Comparison of ENCODE assay signal across 8 mouse cellular contexts in genomic region chr5:23224759-23225536, GRCm38 (mm10).
DNase-seq lines count a peak whose midpoint lies in the region; ATAC-seq and TF ChIP-seq lines count a peak whose summit lies in the region.

No protein-coding gene starts in this region.

- peak; percentile 64 for DNase-seq in CH12.LX (ENCODE audit: extremely low read depth)
- DNase-seq in adrenal gland, adult 18-20 months (ENCODE audit: low spot score in 2 of 2), result peak; percentile 36 to 65
- peak; percentile 86 for DNase-seq in embryo, embryonic 11 days
- peak; percentile 29 for DNase-seq in lung, adult 2 months
- peak; percentile 62 for DNase-seq in retina, adult 2 months (ENCODE audit: low read depth, low spot score)
- DNase-seq in spleen, postnatal 4 days (ENCODE audit: low spot score in 2 of 2), result no peak

- H3K4me3 ChIP-seq in CH12.LX (replicated peaks in 1 of 3; ENCODE audit: low read depth in 2 of 3, low read length in 2 of 3, poor library complexity in 1 of 3), result no peak overlapping the region
- H3K4me3 ChIP-seq in heart, embryonic 11.5 days (ENCODE audit: low read depth, low read length), result peak overlapping the region; percentile 27
- peak overlapping the region; percentile 42 for H3K4me3 ChIP-seq in kidney, embryonic 16.5 days (ENCODE audit: low read length)
- peak overlapping the region; percentile 8 for H3K4me3 ChIP-seq in lung, adult 2 months (replicated peaks; ENCODE audit: extremely low read depth, low read depth, low read length)

- H3K4me2 ChIP-seq in CH12.LX (ENCODE audit: insufficient read depth, low read depth, poor library complexity, severe bottlenecking), result peak overlapping the region; percentile 30; the same call in 1 of the 2 replicates
- H3K4me2 ChIP-seq in heart, embryonic 11.5 days, result peak overlapping the region; percentile 52
- peak overlapping the region; percentile 63 for H3K4me2 ChIP-seq in kidney, embryonic 16.5 days (replicated peaks; ENCODE audit: low read depth, low read length)

- WGBS in heart, embryonic 11.5 days (ENCODE audit: insufficient replicate concordance), result 20% methylated on average over 14 of the region's 14 CpGs
- WGBS in kidney, embryonic 16.5 days, result 20% methylated on average over 14 of the region's 14 CpGs
- WGBS in lung, adult 2 months, result 21% methylated on average over 14 of the region's 14 CpGs

- TF ChIP-seq CTCF in CH12.LX (conservative IDR thresholded peaks at IDR 0.05 in 1 of 2, IDR thresholded peaks at IDR 0.05 in 1 of 2; ENCODE audit: low read depth in 2 of 2, low read length in 2 of 2), result peak; percentile 7 to 80; a peak in 2 of 4 replicates
- no peak for TF ChIP-seq CTCF in lung, adult 2 months (IDR thresholded peaks at IDR 0.05; ENCODE audit: insufficient read depth, low read length)

- peak; percentile 76 for TF ChIP-seq RAD21 in CH12.LX (IDR thresholded peaks at IDR 0.05; ENCODE audit: low read depth, low read length)

- no peak for TF ChIP-seq POLR2A in CH12.LX (IDR thresholded peaks at IDR 0.05; ENCODE audit: low read depth, low read length)
- TF ChIP-seq POLR2A in lung, adult 2 months (IDR thresholded peaks at IDR 0.05; ENCODE audit: borderline replicate concordance, extremely low read depth, low read depth, low read length), result no peak

- H3K36me3 ChIP-seq in CH12.LX (replicated peaks in 1 of 2; ENCODE audit: control insufficient read depth in 1 of 2, insufficient read depth in 1 of 2, low read length in 1 of 2), result no peaks in the 10 kb centered on the region
- no peaks in the 10 kb centered on the region for H3K36me3 ChIP-seq in heart, embryonic 11.5 days (ENCODE audit: control insufficient read depth, insufficient read depth, low read length)
- no peaks in the 10 kb centered on the region for H3K36me3 ChIP-seq in kidney, embryonic 16.5 days (ENCODE audit: insufficient read depth, low read length)

- H3K27me3 ChIP-seq in CH12.LX (replicated peaks), result no peaks in the 10 kb centered on the region
- no peaks in the 10 kb centered on the region for H3K27me3 ChIP-seq in heart, embryonic 11.5 days (ENCODE audit: control insufficient read depth, insufficient read depth, low read length)
- H3K27me3 ChIP-seq in kidney, embryonic 16.5 days (ENCODE audit: insufficient read depth, low read length), result no peaks in the 10 kb centered on the region

- no peak overlapping the region for H3K27ac ChIP-seq in CH12.LX (ENCODE audit: insufficient read depth, low read depth)
- H3K27ac ChIP-seq in heart, embryonic 11.5 days (ENCODE audit: low read depth, low read length), result no peak overlapping the region
- H3K27ac ChIP-seq in kidney, embryonic 16.5 days (ENCODE audit: low read length), result no peak overlapping the region

- in situ Hi-C loops in CH12.LX (cut with MboI; ENCODE audit: low pct_ligation_motif_present, low pct_unique_long_range_greater_than_20kb, low sequenced_read_pairs), result loop anchor here (25.0 kb wide), 2 partner anchors 263 to 488 kb away; partner anchors contain the start of gene Lhfpl3

- 0 out of 2 replicates have a peak, but pooled peaks have one; percentile 52 for ATAC-seq in heart, embryonic 11.5 days (replicated peaks; ENCODE audit: insufficient number of reproducible peaks, low FRiP score, low TSS enrichment)
- ATAC-seq in kidney, embryonic 16.5 days (ENCODE audit: low FRiP score, low TSS enrichment), result peak; percentile 84

- TF ChIP-seq EP300 in CH12.LX (IDR thresholded peaks at IDR 0.05; ENCODE audit: low read length), result no peak

- no peak overlapping the region for H3K9ac ChIP-seq in CH12.LX (ENCODE audit: insufficient read depth, low read depth)
- H3K9ac ChIP-seq in heart, embryonic 11.5 days (ENCODE audit: low read depth, low read length), result 0 out of 2 replicates have a peak overlapping the region, but pooled peaks have one; percentile 4
- peak overlapping the region; percentile 61 for H3K9ac ChIP-seq in kidney, embryonic 16.5 days (replicated peaks; ENCODE audit: low read length)

- no peaks in the 10 kb centered on the region for H3K79me2 ChIP-seq in CH12.LX (replicated peaks; ENCODE audit: control insufficient read depth, extremely low read depth, insufficient read depth, poor library complexity, severe bottlenecking)

- H3K4me1 ChIP-seq in CH12.LX (ENCODE audit: control insufficient read depth in 1 of 2, insufficient read depth in 2 of 2), result peaks cover 0 to 7% of the 10 kb centered on the region in 2 experiments; a peak in 1 of 4 replicates
- no peaks in the 10 kb centered on the region for H3K4me1 ChIP-seq in heart, embryonic 11.5 days (ENCODE audit: control insufficient read depth, insufficient read depth, low read length)
- no peaks in the 10 kb centered on the region for H3K4me1 ChIP-seq in kidney, embryonic 16.5 days (ENCODE audit: insufficient read depth, low read length)
- no peaks in the 10 kb centered on the region for H3K4me1 ChIP-seq in lung, adult 2 months (ENCODE audit: control insufficient read depth, insufficient read depth, low read length)

- H3K9me3 ChIP-seq in CH12.LX (replicated peaks; ENCODE audit: low read length), result no peaks in the 10 kb centered on the region
- H3K9me3 ChIP-seq in heart, embryonic 11.5 days (replicated peaks; ENCODE audit: control insufficient read depth, low read length), result no peaks in the 10 kb centered on the region
- no peaks in the 10 kb centered on the region for H3K9me3 ChIP-seq in kidney, embryonic 16.5 days (ENCODE audit: low read length)

- dilution Hi-C loops in CH12.LX (cut with MboI; ENCODE audit: extremely low pct_ligation_motif_present, extremely low pct_unique_long_range_greater_than_20kb, low sequenced_read_pairs), result no loop called here

TF ChIP-seq in CH12.LX, 34 proteins besides CTCF, POLR2A, EP300 and RAD21:
- TF ChIP-seq MXI1 (IDR thresholded peaks at IDR 0.05; ENCODE audit: low read depth, low read length) (no peak), GABPA (IDR thresholded peaks at IDR 0.05; ENCODE audit: insufficient replicate concordance, low read depth, low read length) (no peak), TCF12 (IDR thresholded peaks at IDR 0.05; ENCODE audit: low read depth, low read length) (no peak), MAX (IDR thresholded peaks at IDR 0.05; ENCODE audit: low read length) (0 out of 2 replicates have a peak, but pooled peaks have one; percentile 24), ZMIZ1 (IDR thresholded peaks at IDR 0.05; ENCODE audit: low read depth, low read length) (no peak), ZKSCAN1 (IDR thresholded peaks at IDR 0.05; ENCODE audit: borderline replicate concordance, low read depth, low read length) (no peak), RCOR1 (conservative IDR thresholded peaks at IDR 0.05; ENCODE audit: low read depth, low read length) (no peak), NRF1 (IDR thresholded peaks at IDR 0.05; ENCODE audit: low read depth, low read length) (no peak), SMC3 (IDR thresholded peaks at IDR 0.05; ENCODE audit: low read depth, low read length) (peak; percentile 71), E2F4 (IDR thresholded peaks at IDR 0.05; ENCODE audit: insufficient replicate concordance, low read depth, low read length) (no peak), BHLHE40 (IDR thresholded peaks at IDR 0.05; ENCODE audit: low read depth, low read length) (no peak), ELF1 (IDR thresholded peaks at IDR 0.05; ENCODE audit: low read depth, low read length) (no peak), ETS1 (conservative IDR thresholded peaks at IDR 0.05; ENCODE audit: low read depth, low read length) (no peak), JUN (IDR thresholded peaks at IDR 0.05; ENCODE audit: insufficient read depth, low read depth, low read length) (no peak), CHD2 (IDR thresholded peaks at IDR 0.05; ENCODE audit: low read length) (peak; percentile 27; the same call in 1 of the 2 replicates), MYC (IDR thresholded peaks at IDR 0.05; ENCODE audit: low read depth, low read length) (no peak), POLR2AphosphoS2 (IDR thresholded peaks at IDR 0.05; ENCODE audit: low read depth, low read length) (no peak), KAT2A (IDR thresholded peaks at IDR 0.05; ENCODE audit: insufficient replicate concordance, low read length) (no peak), CHD1 (IDR thresholded peaks at IDR 0.05; ENCODE audit: low read depth, low read length) (no peak), JUND (conservative IDR thresholded peaks at IDR 0.05; ENCODE audit: low read depth, low read length) (no peak), ZNF384 (IDR thresholded peaks at IDR 0.05; ENCODE audit: low read depth, low read length) (peak; percentile 99), ZC3H11A (IDR thresholded peaks at IDR 0.05; ENCODE audit: low read depth, low read length) (peak; percentile 21; the same call in 1 of the 2 replicates), SIN3A (IDR thresholded peaks at IDR 0.05; ENCODE audit: low read length) (no peak), USF2 (conservative IDR thresholded peaks at IDR 0.05; ENCODE audit: low read depth, low read length) (no peak), USF1 (IDR thresholded peaks at IDR 0.05; ENCODE audit: low read depth, low read length) (no peak), IRF4 (IDR thresholded peaks at IDR 0.05; ENCODE audit: low read depth, low read length) (peak; percentile 25; the same call in 1 of the 2 replicates), PAX5 (IDR thresholded peaks at IDR 0.05; ENCODE audit: low read length) (no peak), UBTF (IDR thresholded peaks at IDR 0.05; ENCODE audit: low read depth, low read length) (no peak), MAFK (IDR thresholded peaks at IDR 0.05; ENCODE audit: insufficient replicate concordance, low read length) (no peak), NELFE (IDR thresholded peaks at IDR 0.05; ENCODE audit: low read depth, low read length) (0 out of 2 replicates have a peak, but pooled peaks have one; percentile 12), MEF2A (IDR thresholded peaks at IDR 0.05; ENCODE audit: borderline replicate concordance, low read depth, low read length) (0 out of 2 replicates have a peak, but pooled peaks have one; percentile 36), TBP (conservative IDR thresholded peaks at IDR 0.05; ENCODE audit: low read depth, low read length) (no peak), HCFC1 (IDR thresholded peaks at IDR 0.05; ENCODE audit: low read depth, low read length) (no peak), MAZ (IDR thresholded peaks at IDR 0.05; ENCODE audit: low read depth, low read length) (peak; percentile 81)

Comparison
In these comparisons a context has a peak if more than half of its experiments do, and no peak if none do; other contexts are left out.
1. DNase-seq: peak in CH12.LX (single experiment), adrenal gland, adult 18-20 months (2 of 2), embryo, embryonic 11 days (single experiment), lung, adult 2 months (single experiment) and retina, adult 2 months (single experiment); none in spleen, postnatal 4 days (0 of 2).
2. H3K4me3 ChIP-seq: peak in heart, embryonic 11.5 days (single experiment), kidney, embryonic 16.5 days (single experiment) and lung, adult 2 months (single experiment); none in CH12.LX (0 of 3).
3. Peak in every context shown above with its lines, with median percentiles within 50 percentile points of each other: H3K4me2 ChIP-seq.